Mouse (Mus musculus): ENCODE data around the gene Mst1r.

Gene Mst1r

GRCm38 (mm10) chr9:107955613-107956289, 49.1 kb downstream of the Mst1r start:
- DNase-seq: no peak

- no peak for DNase-seq
Observed at GRCm38 (mm10) chr9:107957141-107957540, 50.5 kb downstream of the Mst1r start.

- no peak for DNase-seq
Observed at GRCm38 (mm10) chr9:107959896-107960295, 53.2 kb downstream of the Mst1r start.

GRCm38 (mm10) chr9:107960928-107961327, 54.3 kb downstream of the Mst1r start:
- DNase-seq: peak; percentile 19

- no peak for DNase-seq
Observed at GRCm38 (mm10) chr9:107961351-107961762, 54.7 kb downstream of the Mst1r start.

- peak; percentile 24 for DNase-seq
Observed at GRCm38 (mm10) chr9:107961881-107962280, 55.2 kb downstream of the Mst1r start.

- DNase-seq: no peak
Observed at GRCm38 (mm10) chr9:107962916-107963315, 56.2 kb downstream of the Mst1r start.

- peak; percentile 72 for DNase-seq
Observed at GRCm38 (mm10) chr9:107963700-107964099, 57.0 kb downstream of the Mst1r start.

- no peak for DNase-seq
Observed at GRCm38 (mm10) chr9:107964681-107965080, 58.0 kb downstream of the Mst1r start.

GRCm38 (mm10) chr9:107966676-107967075, 60.0 kb downstream of the Mst1r start:
- DNase-seq: no peak

GRCm38 (mm10) chr9:107967437-107967836, 60.8 kb downstream of the Mst1r start:
- no peak for DNase-seq

GRCm38 (mm10) chr9:107968531-107968930, 61.9 kb downstream of the Mst1r start:
- no peak for DNase-seq
